Mouse (Mus musculus): ENCODE data around the gene Tkfc.
"Not testable (repeated sequence)": the region's sequence is repeated elsewhere in the genome, so short reads cannot be mapped to it uniquely, and the experiment has no call there.

Tkfc gene

DNA sequence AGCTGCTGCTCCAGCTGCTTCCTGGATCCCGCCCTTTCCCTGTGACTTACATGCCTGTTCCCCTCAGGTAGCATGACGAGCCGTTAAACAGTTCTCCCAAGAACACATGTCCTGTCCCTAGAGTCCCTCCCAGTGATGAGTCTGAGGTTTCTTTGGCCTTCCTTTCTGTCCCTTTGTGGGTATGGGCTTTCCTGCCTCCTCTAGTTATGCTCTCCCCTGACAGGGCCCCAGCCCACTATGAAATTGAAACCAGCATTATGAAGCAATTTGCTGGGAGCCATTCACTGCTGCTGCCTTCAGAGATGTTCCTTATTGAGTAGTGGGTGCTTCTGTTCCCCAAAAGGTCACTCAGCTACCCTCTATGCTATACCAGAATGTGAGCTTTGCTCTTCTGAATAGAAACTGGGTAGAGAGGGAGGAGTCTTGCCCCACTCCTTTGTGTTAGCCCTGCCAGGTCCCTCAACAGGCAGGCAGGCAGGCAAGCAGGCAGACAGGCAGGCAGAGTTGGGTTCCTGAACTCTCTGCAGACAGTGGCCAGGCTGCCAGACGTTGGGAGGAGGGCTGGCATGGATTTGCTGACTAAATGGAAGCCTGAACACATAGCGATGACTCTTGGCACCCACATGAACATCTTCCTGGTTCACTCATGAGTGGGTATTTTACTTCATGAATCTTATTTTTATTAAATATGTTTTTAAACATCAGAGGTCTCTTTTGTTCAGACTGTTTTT lies 16.2 kb downstream of the Tkfc start:
- DNase-seq (ENCODE audit: low read depth, low spot score): no peak

DNA sequence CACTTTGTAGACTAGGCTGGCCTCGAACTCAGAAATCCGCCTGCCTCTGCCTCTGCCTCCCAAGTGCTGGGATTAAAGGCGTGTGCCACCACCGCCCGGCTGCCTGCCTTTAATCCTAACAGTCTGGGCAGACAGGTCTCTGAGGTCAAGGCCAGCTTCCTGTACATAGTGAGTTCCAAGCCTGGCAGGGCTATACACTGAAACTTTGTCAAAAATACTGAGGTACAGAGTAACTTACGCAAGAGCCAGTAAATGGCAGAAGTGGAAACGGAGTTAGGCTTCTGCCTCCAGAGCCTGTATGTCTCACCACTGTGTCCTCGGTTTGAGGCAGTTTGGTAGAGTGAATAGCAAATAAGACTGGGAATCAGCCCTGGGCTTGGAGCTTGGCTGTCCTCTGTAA lies 18.2 kb downstream of the Tkfc start:
- no peak for DNase-seq (ENCODE audit: low read depth, low spot score)

DNA sequence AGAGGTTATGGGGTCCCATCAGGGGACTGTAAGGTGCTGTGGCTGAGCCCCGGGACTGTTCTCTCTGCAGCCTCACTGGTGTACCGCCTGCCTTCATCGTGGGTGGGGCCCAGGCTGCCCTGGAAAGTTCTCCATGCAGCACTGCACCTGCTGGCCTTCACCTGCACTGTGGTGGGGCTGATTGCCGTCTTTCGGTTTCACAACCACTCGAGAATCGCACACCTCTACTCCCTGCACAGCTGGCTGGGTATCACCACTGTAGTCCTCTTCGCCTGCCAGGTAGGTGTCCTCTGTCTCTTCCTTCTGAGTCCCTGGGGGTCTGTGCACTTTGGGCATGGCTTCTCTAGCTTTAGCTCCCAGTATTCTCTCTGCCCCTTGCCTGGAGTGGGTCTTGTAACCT lies 20.3 kb downstream of the Tkfc start:
- no peak for DNase-seq (ENCODE audit: low read depth, low spot score)

DNA sequence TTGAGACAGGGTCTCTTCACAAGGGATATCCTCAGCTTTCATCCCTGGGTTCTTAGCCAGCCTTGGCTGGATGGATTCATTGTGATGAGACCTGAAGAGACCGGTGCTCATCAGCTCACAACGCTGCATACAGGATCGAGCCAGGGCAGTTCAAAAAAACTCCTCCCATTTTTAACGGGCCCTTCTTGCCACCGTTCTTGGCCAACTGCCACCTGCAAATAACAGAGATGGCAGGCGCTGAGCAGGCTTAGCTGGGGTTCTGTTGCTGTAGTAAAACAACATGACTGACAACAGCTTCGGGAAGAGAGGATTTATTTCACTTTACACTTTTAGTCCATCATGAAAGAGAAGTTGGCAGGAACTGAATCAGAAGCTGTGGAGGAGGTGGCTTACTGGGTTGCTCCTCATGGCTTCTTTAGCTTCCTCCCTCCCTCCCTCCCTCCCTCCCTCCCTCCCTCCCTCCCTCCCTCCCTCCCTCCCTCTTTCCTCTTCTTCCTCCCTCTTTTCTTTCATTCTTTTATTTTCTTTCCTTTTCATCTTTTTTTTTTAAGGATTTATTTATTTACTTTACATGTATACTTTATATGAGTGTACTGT lies 21.8 kb downstream of the Tkfc start:
- no peak for DNase-seq (ENCODE audit: low read depth, low spot score)

DNA sequence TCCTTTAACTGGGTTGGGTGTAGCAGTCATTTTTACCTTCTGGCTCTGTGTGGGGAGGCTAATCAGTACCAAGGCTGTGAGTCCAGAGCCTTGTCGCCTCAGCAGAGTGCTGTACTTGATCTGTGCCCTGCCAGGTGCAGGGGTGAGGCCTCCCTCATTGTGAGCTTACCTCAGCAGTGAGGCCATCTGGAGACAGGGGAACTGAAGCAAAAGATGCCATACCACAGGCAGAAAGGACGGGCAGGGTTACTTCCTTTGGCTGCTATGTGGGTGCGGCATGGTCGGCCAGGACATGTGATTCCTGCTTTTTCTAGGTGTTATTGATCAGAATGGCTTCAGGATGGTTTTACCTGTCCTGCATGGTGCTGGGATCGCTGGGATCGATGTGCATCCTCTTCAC lies 23.5 kb downstream of the Tkfc start:
- no peak for DNase-seq (ENCODE audit: low read depth, low spot score)

DNA sequence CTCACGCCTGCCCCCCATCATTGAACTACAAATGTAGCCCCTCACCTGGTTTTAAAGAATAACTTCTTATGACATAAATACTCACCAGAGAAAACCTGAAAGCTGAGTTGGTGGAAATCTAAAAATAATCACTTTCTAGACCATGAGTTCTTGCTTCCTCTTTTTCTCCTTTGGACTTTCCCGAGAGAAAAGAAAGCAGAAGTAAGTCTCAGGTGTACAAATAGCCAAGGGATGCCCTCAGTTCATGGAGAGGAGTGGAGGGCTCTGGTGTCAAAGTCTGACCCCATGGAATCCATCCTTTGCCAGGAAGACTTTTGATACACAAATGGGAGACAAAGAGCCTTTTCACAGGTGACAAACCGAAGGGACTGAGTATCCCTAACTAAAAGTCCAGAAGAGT lies 24.7 kb downstream of the Tkfc start:
- no peak for DNase-seq (ENCODE audit: low read depth, low spot score)

DNA sequence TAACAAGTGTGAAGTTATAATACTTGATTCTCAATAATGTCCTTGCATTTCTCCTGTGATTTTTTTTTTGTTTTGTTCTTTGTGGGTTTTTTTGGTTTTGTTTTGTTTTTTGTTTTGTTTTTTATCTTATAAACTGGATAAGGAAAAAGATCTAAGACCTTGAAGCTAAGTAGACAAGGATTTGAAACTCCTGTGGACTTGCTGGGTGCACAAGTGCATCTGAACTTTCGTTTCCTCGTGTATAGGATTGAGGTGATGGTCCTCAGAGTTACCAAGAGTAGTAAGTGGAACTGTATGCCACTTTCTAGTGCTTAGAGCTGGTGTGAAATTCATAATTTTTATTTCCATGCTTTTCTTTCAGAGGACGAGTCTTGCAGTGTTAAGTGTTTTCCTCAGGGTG lies 25.4 kb downstream of the Tkfc start:
- DNase-seq (ENCODE audit: low read depth, low spot score): no peak

DNA sequence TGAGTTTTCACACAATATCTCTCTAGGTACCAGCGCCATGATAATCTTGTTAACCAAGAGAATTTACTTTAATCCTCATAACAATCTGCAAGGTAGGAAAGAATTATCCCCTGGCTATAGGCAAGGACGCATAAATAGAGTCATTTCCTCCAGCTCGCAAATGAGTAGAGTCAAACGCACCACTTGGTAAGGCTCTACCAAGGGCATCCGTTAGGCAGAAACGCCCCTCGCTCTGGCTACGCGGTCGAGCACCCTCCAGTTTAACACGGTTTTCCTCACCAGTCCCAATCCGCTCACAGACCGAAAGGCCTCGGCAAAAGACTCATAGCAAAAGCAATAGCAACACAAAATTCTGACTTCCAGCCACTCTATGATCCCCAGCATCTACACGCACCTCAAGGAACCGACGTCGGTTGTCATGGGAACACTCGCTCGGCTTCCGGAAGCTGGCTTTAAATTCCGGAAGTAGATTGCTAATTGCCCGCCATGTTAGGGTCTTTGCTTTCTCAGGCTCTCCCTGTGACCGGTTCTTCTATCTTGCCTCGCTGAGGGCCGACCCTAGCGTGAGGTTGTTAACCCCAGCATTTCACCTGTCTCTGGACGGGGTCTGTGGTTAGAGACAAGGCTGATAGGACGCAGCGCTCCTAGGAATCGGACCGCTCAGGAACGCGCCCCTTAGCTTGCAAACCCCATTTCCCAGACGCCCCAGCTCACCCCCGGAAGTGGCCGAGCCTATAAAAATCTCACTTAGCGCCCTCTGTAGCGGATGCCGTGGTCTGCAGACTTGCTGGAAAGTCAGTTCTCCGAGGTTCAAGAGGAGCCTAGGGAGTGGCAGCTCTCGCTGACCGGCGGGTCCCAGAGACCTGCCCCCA lies 28.5 kb downstream of the Tkfc start, which contains the start of the genes Cyb561a3 and Tmem138:
Gene Cyb561a3, plus strand, starts transcription at position 483 of the 872 bp plus-strand sequence.
Gene Tmem138, minus strand, starts transcription at position 673 of the 872 bp plus-strand sequence.
- peak; percentile 89 for DNase-seq (ENCODE audit: low read depth, low spot score)

DNA sequence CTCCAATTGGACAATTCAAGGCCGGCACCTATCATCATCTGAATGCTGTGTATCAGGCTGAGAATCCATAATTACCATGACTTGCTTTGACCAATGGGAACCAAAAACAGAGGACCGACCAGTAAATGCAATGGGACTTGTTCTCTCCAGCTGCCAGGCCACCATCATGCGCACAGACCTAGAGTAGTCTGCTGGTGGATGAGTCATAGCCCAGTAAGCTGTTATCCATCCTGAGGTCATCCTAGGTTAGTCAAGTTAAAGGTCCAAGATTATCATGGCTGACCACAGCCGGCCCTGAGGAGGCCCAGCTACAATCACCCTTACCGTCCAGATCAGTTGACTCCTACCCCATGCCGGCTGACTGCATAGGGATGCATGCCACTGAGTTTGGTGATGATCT lies 35.8 kb downstream of the Tkfc start:
- DNase-seq (ENCODE audit: low read depth, low spot score): no peak

DNA sequence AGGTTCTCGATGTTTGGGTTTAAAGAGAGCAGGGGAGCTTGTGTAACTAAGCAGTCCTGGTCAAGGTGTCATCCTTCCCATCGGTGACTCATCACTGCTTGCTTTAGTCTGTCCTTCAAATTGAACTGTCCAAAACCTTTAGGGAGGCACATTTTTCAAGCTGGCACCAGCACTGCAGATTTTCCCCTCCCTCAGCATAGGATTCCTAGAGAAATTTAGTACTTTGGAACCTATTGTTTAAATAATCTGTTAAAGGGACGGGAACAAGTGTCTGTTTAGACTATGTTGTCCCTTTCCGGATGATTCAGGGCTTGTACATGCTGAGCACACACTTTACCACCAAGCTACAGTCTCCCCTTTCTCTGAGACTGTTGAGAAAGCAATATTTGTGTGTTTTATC lies 40.2 kb downstream of the Tkfc start:
- no peak for DNase-seq (ENCODE audit: low read depth, low spot score)

DNA sequence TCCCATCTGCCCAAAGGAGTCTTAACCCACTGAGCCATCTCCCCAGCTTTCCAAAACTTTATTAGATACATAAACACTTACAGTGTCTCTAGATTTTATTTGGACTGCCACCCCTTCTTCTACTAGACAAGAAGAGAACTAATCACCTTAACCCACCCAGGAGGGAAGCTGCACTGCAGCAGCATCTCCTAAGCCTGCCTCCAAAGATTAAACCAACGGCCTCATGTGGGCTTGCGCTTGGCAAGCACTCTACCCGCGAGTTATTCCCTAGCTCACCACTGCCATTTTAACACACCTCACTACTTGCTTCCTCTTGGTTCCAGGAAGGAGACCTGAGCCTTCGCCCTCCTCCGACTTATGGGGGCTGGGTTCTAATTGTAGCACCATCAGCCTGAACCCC lies 41.2 kb downstream of the Tkfc start:
- no peak for DNase-seq (ENCODE audit: low read depth, low spot score)

DNA sequence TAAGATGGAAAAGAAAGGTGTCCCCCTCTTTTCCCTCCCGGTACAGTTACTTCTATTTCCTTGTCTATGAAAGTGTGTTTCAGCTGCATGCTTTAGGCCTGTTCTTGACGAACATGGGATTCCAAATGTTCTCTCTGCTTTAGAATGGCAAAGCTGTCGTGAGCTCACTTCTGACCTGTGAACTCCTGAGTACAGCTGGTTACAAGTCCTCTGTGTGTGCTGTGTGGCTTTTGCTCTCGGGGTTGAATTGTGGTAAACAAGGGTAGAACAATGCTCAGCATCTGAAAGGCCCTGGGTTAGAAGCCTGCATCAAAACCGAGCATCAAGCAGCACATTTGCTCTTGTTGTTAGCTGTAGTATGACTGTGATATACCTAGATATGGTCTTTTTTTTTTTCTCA lies 43.1 kb downstream of the Tkfc start:
- DNase-seq (ENCODE audit: low read depth, low spot score): no peak

DNA sequence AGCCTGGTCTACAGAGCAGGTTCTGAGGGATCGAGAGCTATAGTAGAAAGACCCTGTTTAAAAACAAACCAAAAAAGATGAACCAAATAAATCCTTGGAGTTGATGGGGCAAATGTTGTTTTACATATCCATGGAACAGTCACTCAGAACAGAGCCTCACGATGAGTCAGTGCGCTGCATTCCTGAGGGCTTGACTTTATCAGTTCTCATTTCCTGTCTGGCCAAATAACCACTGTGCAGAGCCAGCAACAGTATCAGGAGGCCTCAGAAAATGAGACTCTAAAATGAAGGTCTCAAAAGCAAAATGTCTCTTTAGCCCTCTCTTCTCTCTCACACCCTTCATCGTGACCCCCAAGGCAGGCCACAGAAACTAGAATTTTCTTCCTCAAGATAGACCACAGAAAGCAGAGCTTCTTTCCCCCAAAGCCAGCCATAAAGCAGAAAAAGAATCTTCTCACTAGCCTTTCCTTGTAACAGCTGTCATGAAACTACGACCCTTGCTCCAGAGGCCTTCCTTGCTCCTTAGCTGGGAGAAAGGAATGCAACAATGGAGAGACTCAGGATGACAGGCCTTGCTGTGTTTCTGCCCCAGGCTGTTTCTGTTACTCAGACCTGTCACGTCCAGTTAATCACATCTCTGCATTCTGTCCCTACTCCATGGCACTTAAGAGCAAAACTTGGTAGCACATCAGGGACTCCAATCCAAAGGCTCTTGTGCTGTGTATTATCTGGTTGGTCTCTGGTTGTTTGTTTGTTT lies 43.7 kb downstream of the Tkfc start:
- DNase-seq (ENCODE audit: low read depth, low spot score): no peak

DNA sequence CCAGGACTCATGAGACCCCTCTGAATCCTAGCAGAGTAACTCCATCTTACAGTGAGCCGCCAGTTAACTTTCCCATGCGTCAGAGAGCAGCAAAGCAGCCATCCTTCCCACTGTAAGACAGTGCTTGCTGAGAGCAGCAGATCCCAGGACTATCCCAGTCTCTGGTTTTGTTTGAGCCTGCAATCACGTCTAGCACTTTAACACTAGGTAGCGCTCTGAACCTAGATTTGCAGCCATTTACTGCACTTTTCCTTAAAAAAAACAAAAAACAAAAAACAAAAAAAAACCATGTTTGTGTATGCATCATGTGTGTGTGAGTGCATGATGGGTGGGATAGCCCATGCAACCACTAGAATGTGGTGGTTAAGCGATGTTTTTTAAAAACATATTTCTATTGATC lies 45.3 kb downstream of the Tkfc start:
- DNase-seq (ENCODE audit: low read depth, low spot score): no peak

DNA sequence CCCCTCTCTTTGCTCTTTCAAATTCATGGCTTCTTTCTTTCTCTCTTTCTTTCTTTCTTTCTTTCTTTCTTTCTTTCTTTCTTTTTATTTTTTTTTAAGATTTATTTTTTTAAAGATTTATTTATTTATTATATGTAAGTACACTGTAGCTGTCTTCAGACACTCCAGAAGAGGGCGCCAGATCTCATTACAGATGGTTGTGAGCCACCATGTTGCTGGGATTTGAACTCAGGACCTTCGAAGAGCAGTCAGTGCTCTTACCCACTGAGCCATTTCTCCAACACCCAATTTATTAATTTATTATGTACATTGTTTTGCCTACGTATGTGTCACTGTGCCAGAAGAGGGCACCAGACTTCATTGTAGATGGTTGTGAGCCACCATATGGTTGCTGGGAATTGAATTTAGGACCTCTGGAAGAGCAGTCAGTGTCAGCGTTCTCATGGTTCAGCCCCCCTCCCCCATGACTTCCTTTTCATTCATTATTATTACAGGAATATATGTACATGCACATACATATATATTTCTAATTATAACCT lies 47.5 kb downstream of the Tkfc start:
- DNase-seq (ENCODE audit: low read depth, low spot score): not testable (repeated sequence)

DNA sequence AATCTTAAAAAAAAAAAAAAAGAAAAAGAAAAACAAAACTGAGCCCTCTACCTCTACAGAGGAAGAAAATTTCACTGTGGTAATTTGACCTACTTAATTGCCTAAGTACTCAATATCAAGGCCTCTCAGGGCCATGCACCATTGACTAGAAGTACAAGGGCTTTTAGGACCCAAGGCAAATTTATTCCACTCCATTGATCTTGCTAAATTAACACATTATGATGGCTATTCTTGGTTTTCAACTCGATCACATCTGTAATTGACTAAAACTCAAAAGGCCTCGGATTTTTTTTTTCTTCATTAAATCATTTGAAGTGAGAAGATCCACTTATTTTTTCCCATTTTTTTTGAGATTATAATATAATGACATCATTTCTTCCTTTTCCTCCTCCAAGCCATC lies 48.0 kb downstream of the Tkfc start:
- DNase-seq (ENCODE audit: low read depth, low spot score): no peak

DNA sequence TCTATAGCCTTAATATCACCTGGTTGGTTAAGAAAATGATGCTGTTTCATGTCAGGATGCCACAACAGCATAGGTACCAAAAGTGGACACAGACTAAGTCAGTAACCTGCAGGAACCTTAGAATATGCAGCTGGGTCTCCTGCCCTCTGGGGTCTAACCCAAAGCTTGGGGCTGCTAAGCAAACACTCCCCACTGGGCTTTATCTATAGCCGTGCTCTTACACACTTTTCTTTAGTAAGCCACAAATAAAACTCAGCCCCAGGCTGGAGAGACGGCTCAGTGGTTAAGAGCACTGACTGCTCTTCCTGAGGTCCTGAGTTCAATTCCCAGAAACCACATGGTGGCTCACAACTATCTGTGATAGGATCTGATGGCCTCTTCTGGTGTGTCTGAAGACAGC lies 48.5 kb downstream of the Tkfc start:
- DNase-seq (ENCODE audit: low read depth, low spot score): no peak

DNA sequence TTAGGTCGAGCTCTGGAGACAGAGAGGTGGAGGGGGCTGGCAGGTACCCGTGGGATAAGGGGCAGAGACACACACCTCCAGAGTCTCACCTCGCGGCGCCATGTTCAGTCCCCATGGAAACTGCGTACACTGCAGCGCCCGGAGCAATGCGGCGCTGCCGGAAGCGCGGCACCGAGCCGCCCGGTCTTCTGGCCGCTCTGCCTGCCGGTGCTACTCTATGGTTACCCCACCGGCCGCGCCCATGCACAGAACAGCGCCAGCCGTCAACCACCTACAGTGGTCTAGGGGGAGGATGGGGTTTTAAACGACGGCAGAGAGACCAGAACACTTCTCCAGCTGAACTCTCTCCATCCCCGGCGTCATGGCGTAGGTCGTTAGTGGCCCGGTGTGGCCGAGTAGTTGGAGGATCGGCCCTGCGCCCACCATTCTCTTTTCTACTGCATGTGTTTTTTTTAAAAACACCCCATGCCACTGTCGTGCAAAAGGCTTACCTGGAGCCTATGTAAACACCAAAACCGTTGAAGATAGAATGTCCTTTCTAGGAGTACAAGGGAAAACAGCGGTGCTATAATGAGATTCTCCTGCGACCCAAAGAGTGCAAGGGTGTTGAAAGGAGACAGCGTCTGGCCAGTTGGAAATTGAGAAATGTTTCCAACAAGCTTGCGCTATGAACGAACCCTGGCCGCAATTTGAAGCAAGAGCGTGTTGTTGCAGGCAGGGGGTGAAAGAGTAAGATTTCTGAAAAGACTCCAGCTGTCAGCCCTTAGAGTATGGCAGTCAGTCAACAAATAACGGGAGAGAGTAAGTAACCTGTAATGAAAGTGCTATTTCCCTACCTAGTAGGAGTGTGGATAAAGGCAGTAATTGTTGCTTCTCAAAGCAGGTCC lies 49.6 kb downstream of the Tkfc start, which contains the start of gene Tmem216:
Gene Tmem216, minus strand, starts transcription at position 615 of the 887 bp plus-strand sequence.
- DNase-seq (ENCODE audit: low read depth, low spot score): peak; percentile 65

DNA sequence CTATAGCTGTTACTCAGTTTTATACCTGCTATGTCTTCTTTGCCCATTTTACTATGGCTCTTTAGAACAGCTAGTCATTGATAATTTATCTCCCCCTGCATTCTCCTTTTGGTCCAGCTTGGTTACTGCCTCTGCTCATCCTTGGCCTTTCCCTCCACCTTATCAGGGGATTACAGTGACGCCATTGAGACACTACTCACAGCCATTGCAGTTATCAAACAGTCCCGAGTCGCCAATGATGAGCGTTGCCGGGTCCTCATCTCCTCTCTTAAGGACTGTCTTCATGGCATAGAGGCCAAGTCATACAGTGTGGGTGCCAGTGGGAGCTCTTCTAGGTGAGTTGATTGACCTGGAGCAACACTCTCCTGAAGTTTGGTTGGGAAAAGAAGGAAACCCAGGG lies 66.0 kb downstream of the Tkfc start:
- no peak for DNase-seq (ENCODE audit: low read depth, low spot score)

All from c-Kit-negative CD71-positive TER-119-positive erythroid progenitor cells, embryonic 14.5 days (primary cell).